Mouse (Mus musculus) heart, embryonic 16.5 days (tissue): Measurements from ENCODE around the gene Ap1b1. TPM values are rescaled to one million over a fixed set of nuclear protein-coding genes. Genes with fewer than 3 reads are reported as not detected.

Source experiments
- ATAC-seq: fragments of 200-750 bp; cut with Nextera tagmentation; replicated peaks from 2 replicates; pipeline ENCODE4 v1.8.0; 2017; ENCODE audit warnings: moderate number of reproducible peaks; ENCODE audit not compliant: insufficient read depth, low FRiP score; ENCODE audit errors: extremely low read depth
- H3K27ac ChIP-seq: fragments of 300-500 bp; sonication (generic); 2 replicates; pipeline ENCODE4 v1.5.1; 2014; ENCODE audit warnings: mild to moderate bottlenecking, low read length, control low read depth, moderate library complexity
- H3K27me3 ChIP-seq: fragments of 300-500 bp; sonication (generic); 2 replicates; pipeline ENCODE4 v1.6.1; 2014; ENCODE audit warnings: low read length, mixed read lengths; ENCODE audit not compliant: control insufficient read depth, insufficient read depth
- H3K36me3 ChIP-seq: fragments of 300-500 bp; sonication (generic); 2 replicates; pipeline ENCODE4 v1.6.1; 2014; ENCODE audit not compliant: control insufficient read depth, insufficient read depth
- H3K4me1 ChIP-seq: fragments of 300-500 bp; sonication (generic); 2 replicates; pipeline ENCODE4 v1.6.1; 2014; ENCODE audit warnings: low read length, mixed read lengths; ENCODE audit not compliant: control insufficient read depth, insufficient read depth
- H3K4me2 ChIP-seq: fragments of 300-500 bp; sonication (generic); 2 replicates; pipeline ENCODE4 v1.6.1; 2014; ENCODE audit warnings: low read depth, mild to moderate bottlenecking, control low read depth, low read length
- H3K4me3 ChIP-seq: fragments of 300-500 bp; sonication (generic); 2 replicates; pipeline ENCODE4 v1.5.1; 2014; ENCODE audit warnings: mild to moderate bottlenecking, control low read depth, low read length
- H3K9ac ChIP-seq: fragments of 300-500 bp; sonication (generic); 2 replicates; pipeline ENCODE4 v1.6.1; 2014; ENCODE audit warnings: low read length, control low read depth
- H3K9me3 ChIP-seq: fragments of 300-500 bp; sonication (generic); replicated peaks from 2 replicates; pipeline ENCODE4 v1.6.1; 2016; ENCODE audit warnings: low read length; ENCODE audit not compliant: control insufficient read depth
- WGBS: fragments of 180-500 bp; shearing (Covaris S2); extraction: QIAGEN DNeasy Blood & Tissue Kit; methylation state at CpG from one replicate; pipeline ENCODE4 v1.1.7; 2014; 5-methylcytosine and 5-hydroxymethylcytosine counted together
- polyA plus RNA-seq: library from polyadenylated mRNA; unstranded; fragments of >200 nt; fragmentation: Nextera tagmentation; extraction: Ambion mirVana; gene quantifications from 2 replicates; pipeline ENCODE4 v1.2.1, GENCODE M21; 2015

The Ap1b1 gene
- polyA plus RNA-seq, 1 experiment from 2014 or later: 45.1 TPM

DNA sequence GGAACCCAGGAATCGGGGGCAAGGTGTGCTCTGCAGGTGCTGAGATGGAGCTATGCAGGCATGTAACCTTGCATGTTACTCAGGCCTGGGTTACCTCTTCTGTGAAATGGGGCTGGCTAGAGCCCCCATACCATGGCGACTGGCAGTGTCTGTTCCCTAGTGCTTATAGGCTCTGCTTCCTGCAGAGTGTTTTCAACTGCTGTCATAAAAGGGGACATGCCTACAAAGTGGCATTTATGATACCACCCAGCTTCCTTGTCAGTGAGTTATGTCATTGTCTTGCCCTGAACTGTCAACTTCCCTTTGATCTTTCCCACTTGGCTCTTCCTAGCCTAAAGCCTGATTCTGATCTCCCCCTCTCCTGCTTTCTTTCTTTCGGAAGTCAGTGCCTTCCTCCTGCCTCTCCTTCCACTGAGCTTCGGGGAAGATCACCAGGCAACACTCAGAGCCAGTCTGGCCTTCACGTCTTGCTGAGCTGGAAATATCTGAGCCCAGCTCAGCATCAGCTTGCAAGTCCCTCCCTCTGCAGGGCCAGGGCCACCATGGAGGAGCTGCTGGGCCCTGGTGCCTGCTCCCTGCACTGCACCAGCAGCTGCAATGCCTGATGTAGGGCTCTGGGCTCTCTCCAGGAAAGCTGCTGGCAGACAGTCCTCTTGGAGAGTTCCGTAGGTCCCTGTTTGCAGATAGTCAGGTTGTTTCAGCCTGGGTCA lies 23.4 kb upstream of the Ap1b1 start:
- Histone ChIP-seq H3K27me3 (no peaks in the 10 kb centered on the region; the same call in 1 of the 2 replicates), H3K4me2 (no peak overlapping the region), H3K4me1 (peaks cover 4% of the 10 kb centered on the region; the same call in 1 of the 2 replicates), H3K27ac (no peak overlapping the region), H3K9me3 (no peaks in the 10 kb centered on the region), H3K9ac (no peak overlapping the region), H3K4me3 (no peak overlapping the region), H3K36me3 (no peaks in the 10 kb centered on the region)
- 42% methylated on average over 6 of the region's 6 CpGs for WGBS
- ATAC-seq: no peak

DNA sequence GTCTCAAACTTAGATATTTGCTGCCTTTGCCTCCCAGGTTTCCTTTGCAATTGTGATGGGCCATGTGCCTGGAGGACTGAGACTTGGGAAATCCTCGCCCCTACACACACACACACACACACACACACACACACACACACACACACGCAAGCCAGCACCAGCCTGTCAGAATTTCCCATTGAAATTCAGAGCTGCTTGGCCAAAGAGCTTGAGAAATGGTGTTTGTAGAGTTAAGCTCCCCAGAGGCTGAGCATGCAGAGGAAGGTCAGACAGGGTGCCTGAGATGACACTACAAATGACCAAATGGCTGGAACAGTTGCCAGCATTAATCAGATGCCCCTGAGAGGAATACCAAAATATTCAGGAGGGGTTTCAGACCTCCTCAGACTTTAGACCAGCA lies 20.3 kb upstream of the Ap1b1 start:
- no peaks in the 10 kb centered on the region for H3K27me3 ChIP-seq
- H3K4me2 ChIP-seq: no peak overlapping the region
- no peak overlapping the region for H3K9ac ChIP-seq
- H3K4me1 ChIP-seq: peaks cover 4% of the 10 kb centered on the region; the same call in 1 of the 2 replicates
- no peaks in the 10 kb centered on the region for H3K36me3 ChIP-seq
- H3K4me3 ChIP-seq: no peak overlapping the region
- 53% methylated on average over 2 of the region's 2 CpGs for WGBS
- no peak for ATAC-seq
- no peaks in the 10 kb centered on the region for H3K9me3 ChIP-seq
- no peak overlapping the region for H3K27ac ChIP-seq

DNA sequence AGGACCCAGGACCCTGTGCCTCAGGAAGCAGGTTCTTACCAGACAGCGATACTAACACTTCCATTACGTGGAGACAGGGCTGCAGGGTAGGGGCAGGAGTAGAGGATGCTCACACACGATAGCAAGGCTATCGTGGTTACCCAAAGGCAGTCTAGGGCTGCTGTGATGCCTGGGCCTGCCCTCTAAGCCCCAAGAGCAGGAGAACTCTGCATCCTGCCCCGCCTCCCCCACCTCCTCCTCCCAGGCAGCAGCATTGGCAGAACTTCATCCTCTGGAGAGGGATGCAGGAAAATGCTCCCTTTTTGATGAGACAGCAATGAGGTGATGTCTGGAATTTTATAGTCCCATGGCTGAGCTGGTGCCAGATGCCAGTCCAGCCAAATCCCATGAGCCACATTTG lies 19.7 kb upstream of the Ap1b1 start:
- H3K9me3 ChIP-seq: no peaks in the 10 kb centered on the region

DNA sequence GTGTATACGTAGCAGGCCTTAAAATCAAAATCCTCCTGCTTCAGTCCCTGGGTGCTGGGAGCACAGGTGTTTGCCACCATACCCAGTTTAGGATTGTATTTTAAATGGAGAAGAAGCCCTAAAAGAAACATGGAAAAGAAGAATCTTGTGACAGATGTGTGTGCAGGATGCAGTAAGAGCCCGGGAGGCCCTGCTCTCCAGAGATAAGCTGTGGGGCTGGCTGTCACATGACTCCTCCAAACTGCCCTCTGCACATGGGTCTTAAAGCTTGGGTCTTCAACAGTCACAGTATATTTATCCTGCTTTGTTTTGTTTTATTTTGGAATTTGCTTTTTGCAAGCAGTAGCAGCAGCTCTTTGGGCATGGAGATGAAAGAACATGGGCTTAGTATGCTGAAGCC lies 19.1 kb upstream of the Ap1b1 start:
- no peak overlapping the region for H3K9ac ChIP-seq
- 33% methylated on average over 2 of the region's 2 CpGs for WGBS

More for the DNA sequence above, 19.7 kb upstream of the Ap1b1 start:
- Histone ChIP-seq H3K4me2 (no peak overlapping the region), H3K36me3 (no peaks in the 10 kb centered on the region), H3K4me1 (peaks cover 4% of the 10 kb centered on the region; the same call in 1 of the 2 replicates), H3K27me3 (no peaks in the 10 kb centered on the region), H3K27ac (no peak overlapping the region), H3K4me3 (no peak overlapping the region), H3K9ac (no peak overlapping the region)
- ATAC-seq: no peak
- 54% methylated on average over 5 of the region's 5 CpGs for WGBS

DNA sequence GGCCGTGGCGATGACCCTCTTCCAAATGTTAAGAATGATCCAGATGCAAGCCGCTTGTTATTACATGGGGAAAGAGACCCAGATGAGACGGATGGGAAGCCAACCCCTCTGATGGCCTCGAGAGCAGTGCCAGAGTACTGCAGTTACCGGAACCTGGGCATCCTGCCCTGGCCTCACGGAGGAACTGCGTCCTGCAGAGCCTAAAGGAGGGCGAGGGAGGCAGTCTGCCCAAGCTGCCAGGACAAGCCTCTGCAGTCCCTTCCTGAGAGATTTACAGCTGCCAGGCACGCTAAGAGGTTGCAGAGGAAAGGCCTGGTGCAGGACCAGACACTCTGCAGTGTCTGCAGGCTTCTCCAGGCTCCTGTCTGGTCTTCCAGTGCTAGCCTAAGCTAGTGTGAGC lies 18.2 kb upstream of the Ap1b1 start:
- H3K27ac ChIP-seq: no peak overlapping the region
- no peak overlapping the region for H3K4me3 ChIP-seq
- no peaks in the 10 kb centered on the region for H3K9me3 ChIP-seq
- no peak for ATAC-seq
- H3K36me3 ChIP-seq: no peaks in the 10 kb centered on the region
- H3K4me2 ChIP-seq: no peak overlapping the region
- H3K4me1 ChIP-seq: peaks cover 4% of the 10 kb centered on the region; the same call in 1 of the 2 replicates
- 68% methylated on average over 10 of the region's 10 CpGs for WGBS
- no peak overlapping the region for H3K9ac ChIP-seq
- H3K27me3 ChIP-seq: no peaks in the 10 kb centered on the region

More for the DNA sequence above, 19.1 kb upstream of the Ap1b1 start:
- Histone ChIP-seq H3K9me3 (no peaks in the 10 kb centered on the region), H3K4me1 (peaks cover 4% of the 10 kb centered on the region; the same call in 1 of the 2 replicates), H3K27me3 (no peaks in the 10 kb centered on the region), H3K36me3 (no peaks in the 10 kb centered on the region), H3K4me3 (no peak overlapping the region), H3K4me2 (no peak overlapping the region), H3K27ac (no peak overlapping the region)
- ATAC-seq: no peak

DNA sequence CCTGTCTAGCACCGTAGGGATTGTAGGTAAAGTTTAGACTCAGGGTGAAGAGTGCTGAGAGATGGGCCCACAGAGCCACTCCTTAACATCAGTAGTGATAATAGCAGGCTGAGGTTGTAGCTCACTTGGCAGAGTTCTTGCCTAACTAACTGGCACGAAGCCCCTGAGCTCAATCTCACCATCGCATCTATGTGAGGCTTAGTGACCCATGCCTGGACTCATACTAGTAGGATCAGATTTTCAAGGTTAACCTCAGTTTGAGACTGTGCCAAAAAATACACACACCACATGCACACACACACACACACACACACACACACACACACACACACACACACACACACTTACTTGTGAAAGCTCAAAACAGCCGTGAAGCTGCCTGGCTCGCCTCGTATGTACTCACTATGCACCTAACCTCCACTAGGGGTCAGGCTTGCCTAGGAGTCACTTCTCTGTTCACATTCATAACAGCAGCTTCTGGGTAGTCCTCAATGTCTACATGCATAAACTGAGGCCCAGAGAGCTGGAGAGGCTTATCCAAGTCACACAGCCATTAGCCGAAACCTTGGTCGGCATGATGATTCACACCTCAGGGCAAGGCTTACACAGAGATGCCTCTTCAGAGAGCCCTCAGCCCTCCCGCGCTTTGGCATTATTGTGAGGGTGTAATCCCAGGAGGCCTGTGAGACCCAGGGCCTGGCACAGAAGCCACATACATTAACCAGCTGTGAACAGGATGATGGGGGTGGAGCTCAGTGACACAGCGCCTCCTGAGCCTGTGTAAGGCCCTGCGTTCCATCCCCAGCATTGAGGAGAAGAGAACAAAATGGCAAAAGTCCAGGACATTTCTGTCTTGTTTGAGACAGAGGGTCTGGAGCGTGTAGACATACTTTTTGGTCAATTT lies 13.4 kb upstream of the Ap1b1 start:
- no peaks in the 10 kb centered on the region for H3K4me1 ChIP-seq
- H3K27ac ChIP-seq: no peak overlapping the region; the same call in 1 of the 2 replicates
- H3K27me3 ChIP-seq: no peaks in the 10 kb centered on the region
- H3K4me3 ChIP-seq: no peak overlapping the region
- no peak overlapping the region for H3K9ac ChIP-seq
- ATAC-seq: no peak
- no peaks in the 10 kb centered on the region for H3K36me3 ChIP-seq
- no peak overlapping the region for H3K4me2 ChIP-seq
- 51% methylated on average over 13 of the region's 13 CpGs for WGBS
- H3K9me3 ChIP-seq: no peaks in the 10 kb centered on the region

DNA sequence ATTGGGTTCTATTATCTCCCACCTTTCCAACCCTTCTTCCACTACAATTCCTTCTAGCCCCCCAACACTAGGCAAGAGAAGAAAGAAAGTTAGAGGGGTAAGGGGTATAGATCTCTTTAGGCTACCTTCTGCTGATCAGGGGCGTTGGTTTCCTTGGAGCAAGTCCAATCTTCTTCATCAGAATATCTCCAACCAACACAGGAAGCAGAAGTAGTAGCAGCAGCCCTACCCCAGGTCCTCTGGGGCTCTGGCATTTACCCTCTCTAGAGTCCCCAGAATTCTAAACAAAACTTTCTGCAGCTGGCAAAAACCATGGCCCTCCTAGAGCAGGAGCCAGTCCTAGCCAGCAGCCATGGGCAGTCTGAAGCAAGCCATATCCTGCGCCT lies 12.8 kb upstream of the Ap1b1 start:
- WGBS: 78% methylated on average over 2 of the region's 2 CpGs
- Histone ChIP-seq H3K36me3 (no peaks in the 10 kb centered on the region), H3K9ac (no peak overlapping the region), H3K4me2 (no peak overlapping the region), H3K9me3 (no peaks in the 10 kb centered on the region), H3K4me3 (no peak overlapping the region), H3K4me1 (no peaks in the 10 kb centered on the region), H3K27ac (peak overlapping the region; percentile 44; the same call in 1 of the 2 replicates), H3K27me3 (no peaks in the 10 kb centered on the region)
- ATAC-seq: no peak

DNA sequence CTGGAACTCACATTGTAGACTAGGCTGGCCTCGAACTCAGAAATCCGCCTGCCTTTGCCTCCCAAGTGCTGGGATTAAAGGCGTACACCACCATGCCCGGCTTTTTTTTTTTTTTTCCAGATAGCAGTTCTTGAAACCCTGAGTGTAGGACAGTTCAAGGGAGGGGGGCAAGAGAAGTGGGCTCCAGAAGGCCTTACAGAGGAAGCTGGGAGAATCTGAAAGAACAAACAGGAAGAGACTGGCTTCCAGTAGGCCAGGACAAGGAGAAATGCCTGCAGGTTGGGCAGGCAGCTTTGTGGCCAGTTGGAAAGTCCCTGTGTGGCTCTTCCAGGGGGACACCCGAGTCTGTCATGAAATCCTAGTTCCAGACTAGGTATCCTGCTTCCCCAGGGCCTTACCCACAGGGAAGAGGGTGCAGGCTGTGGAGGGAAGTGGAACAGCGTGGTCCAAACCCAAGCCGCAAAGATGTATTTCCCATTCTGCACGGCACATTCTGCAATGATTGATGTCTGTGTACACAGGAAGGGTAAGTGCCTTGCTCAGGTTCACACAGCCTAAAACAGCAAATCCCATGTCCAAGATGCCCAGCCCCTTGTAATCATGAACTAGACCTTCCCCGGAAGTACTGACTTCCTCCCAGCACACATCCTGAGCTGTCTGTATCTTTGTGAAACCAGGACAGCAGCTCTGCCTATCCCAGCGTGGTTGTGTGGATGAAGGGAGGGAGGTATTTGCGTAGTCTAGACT lies 12.1 kb upstream of the Ap1b1 start:
- no peaks in the 10 kb centered on the region for H3K4me1 ChIP-seq
- peak; percentile 50; the same call in 1 of the 2 replicates for ATAC-seq
- no peaks in the 10 kb centered on the region for H3K36me3 ChIP-seq
- no peaks in the 10 kb centered on the region for H3K27me3 ChIP-seq
- no peak overlapping the region for H3K9ac ChIP-seq
- no peak overlapping the region for H3K4me2 ChIP-seq
- peak overlapping the region; percentile 68 for H3K27ac ChIP-seq
- no peaks in the 10 kb centered on the region for H3K9me3 ChIP-seq
- WGBS: 56% methylated on average over 11 of the region's 11 CpGs
- no peak overlapping the region for H3K4me3 ChIP-seq
